Mouse (Mus musculus) bone marrow macrophage, adult 2 months (primary cell): ENCODE data around the gene Gm49321.

Experiments
- CTCF ChIP-seq: IDR thresholded peaks from 2 replicates; pipeline ENCODE4 v1.5.1; 2012; ENCODE audit warnings: low read depth, mild to moderate bottlenecking, low read length, moderate library complexity
- POLR2A ChIP-seq: IDR thresholded peaks from 2 replicates; pipeline ENCODE4 v1.6.1; 2012; ENCODE audit warnings: mild to moderate bottlenecking, low read depth, low read length, borderline replicate concordance

DNA sequence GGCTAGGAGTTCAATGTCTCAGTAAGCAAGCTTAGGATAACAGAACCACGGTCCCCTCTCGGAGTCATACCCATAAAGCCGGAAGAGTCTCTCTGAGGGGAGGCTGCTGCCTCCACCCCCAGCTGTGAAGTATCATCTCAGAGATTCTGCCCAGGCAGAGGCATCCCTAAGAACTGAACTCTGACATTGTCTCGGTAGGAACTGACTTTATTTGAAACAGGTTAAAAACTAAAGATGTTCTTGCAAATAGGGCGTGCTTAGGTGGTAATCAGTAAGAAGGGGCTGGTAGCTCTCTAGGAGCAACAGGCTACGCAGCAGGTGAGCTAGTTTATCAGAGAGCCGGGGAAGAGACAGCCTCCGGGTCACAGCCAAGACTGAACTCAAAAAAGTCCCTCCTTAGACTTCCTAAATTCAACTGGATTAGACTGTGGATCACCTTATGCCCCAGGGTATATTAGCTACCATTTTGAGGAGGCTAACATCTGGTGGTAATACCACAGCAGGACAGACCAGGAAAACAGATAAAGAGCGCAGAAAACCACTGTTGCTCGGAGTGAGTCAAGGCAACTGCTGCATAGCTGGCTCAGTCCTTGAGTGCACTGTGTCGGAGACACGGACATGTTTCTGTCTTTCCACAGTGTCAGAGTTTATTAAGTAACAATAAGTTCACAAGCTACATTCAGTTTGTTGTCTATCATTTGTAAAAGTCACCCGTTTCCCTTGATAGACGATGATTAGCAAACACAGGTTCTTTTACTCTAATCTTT is 16.1 kb downstream of the Gm49321 start:
- no peak for TF ChIP-seq CTCF
- TF ChIP-seq POLR2A, result no peak
